Mouse (Mus musculus): ENCODE data around the gene Ccdc142.

DNA sequence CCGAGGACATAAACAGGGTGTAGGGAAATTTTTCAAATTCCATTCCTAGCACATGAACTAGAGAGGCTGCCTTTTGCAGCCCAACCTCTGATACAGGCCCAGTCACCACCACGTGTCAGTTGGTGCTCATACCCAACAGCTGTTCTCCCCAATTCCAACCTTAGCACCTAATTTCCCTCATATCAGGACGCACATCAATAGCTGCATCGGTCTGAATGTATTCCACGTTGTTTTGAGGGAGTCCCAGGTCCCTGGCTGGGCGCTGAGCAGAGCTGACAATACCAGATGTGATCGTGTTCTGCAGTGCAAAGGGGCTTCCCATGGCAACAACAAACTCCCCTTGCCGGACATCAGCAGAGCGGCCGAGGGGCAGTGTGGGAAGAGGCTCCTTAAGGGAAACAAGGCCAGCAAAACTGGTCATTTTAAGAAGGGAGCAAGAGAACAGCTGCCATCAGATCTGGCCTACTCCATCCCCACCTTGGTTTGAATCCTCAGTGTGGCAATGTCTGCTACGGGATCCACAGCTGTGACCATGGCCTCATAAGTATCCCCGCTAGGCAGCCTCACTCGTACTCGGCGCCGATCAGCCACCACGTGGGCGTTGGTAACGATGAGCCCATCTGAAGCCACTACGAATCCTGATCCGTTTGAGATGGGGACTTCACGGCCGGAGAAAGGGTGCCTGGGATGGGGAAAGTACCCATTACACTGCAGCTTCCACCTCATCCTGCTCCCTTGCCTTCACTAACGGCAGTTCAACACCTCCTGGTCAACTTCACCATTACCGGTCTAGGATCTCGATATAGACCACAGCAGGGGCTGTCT is 48.1 kb upstream of the Ccdc142 start:
- TF ChIP-seq E2F4 (IDR thresholded peaks at IDR 0.05; ENCODE audit: insufficient read depth) = no peak
- TF ChIP-seq POLR2A (IDR thresholded peaks at IDR 0.05; ENCODE audit: insufficient read length, low read depth) = peak; percentile 37
- TF ChIP-seq MYOG (IDR thresholded peaks at IDR 0.05; ENCODE audit: control insufficient read depth in 1 of 3, insufficient read depth in 1 of 3, insufficient read length in 2 of 3, low read depth in 2 of 3) = peak; percentile 33 to 85 (median 58)
- TF ChIP-seq USF1 (IDR thresholded peaks at IDR 0.05; ENCODE audit: low read depth) = peak; percentile 63
- no peak for TF ChIP-seq TCF12 (IDR thresholded peaks at IDR 0.05; ENCODE audit: insufficient read depth, poor library complexity, severe bottlenecking)
- no peak for TF ChIP-seq REST (IDR thresholded peaks at IDR 0.05; ENCODE audit: insufficient read depth, insufficient read length)
- peak; percentile 12 for TF ChIP-seq POLR2AphosphoS2 (IDR thresholded peaks at IDR 0.05; ENCODE audit: insufficient read length, low read depth)
- peak; percentile 33 to 87 (median 78) for TF ChIP-seq MYOD1 (IDR thresholded peaks at IDR 0.05; ENCODE audit: control insufficient read depth in 1 of 3, insufficient read length in 2 of 3, low read depth in 2 of 3)
